Mouse (Mus musculus): ENCODE measurements at regions not wholly inside any gene's neighbourhood (a gene's known extent, or its start where the extent isn't known, plus 50 kb on each side); places are given as distances from the start of the nearest gene placed in this dataset.

DNA sequence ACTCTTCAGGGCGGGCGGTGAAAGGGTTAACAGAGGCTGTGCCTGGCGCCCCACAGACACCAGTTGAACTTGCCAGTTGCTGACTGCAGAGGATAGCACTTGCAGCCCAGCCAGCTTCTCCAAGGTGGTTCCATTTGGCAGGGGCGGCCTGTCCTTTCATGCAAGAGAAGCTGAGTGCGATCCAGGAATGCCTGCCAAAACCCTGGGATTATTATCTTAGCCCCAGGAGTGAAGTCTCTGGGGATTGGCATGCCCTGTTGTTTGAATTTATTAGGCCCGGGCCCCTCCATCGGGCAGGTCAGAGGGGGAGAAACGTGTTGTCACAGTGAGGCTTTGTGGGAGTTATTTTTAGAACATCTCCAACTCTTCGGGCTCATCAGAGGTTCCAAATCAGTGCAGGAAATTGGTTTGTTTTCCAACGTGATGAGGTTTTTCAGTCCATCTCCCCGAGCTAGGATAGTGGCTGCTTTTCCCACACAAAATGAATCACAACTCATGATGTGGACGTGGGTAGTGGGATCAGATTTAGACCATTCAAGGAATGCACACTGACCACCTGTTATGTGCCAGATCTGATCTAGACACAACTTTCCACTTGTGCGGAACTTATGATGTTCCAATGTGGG, 219.4 kb upstream of the Rpl38 start:
- Histone ChIP-seq H3K4me3 (replicated peaks) (no peak overlapping the region), H3K4me1 (peaks cover 39% of the 10 kb centered on the region), H3K36me3 (replicated peaks; ENCODE audit: low read length) (no peaks in the 10 kb centered on the region), H3K27me3 (replicated peaks) (no peaks in the 10 kb centered on the region), H3K9me3 (no peaks in the 10 kb centered on the region)
- TF ChIP-seq FLI1 (IDR thresholded peaks at IDR 0.05; ENCODE audit: low read length) (no peak), GATA1 (IDR thresholded peaks at IDR 0.05; ENCODE audit: borderline replicate concordance, low read length) (no peak)

DNA sequence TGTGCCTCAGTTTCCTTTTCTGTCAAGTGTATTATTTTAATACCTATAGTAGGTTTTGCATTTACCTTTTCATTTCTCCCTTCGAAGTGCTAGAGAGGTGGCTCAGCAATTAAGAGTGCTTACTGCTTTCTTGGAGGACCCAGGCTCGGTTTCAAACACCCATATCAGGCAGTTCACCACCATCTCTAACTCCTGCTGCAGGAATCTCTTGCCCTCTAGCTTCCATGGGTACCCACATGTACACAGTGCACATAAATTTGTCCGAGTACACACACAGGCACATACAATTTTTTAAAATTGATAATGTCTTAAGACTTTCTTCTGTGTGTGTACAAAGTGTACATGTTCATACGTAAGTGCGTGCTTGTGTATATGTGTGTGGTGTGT, 220.9 kb upstream of the Rpl38 start:
- H3K9me3 ChIP-seq: no peaks in the 10 kb centered on the region
- H3K4me1 ChIP-seq: peaks cover 46% of the 10 kb centered on the region
- no peak for TF ChIP-seq GATA1 (IDR thresholded peaks at IDR 0.05; ENCODE audit: borderline replicate concordance, low read length)
- TF ChIP-seq FLI1 (IDR thresholded peaks at IDR 0.05; ENCODE audit: low read length): no peak
- peaks cover 3% of the 10 kb centered on the region for H3K27me3 ChIP-seq (replicated peaks)
- no peaks in the 10 kb centered on the region for H3K36me3 ChIP-seq (replicated peaks; ENCODE audit: low read length)
- H3K4me3 ChIP-seq (replicated peaks): peak overlapping the region; percentile 92

DNA sequence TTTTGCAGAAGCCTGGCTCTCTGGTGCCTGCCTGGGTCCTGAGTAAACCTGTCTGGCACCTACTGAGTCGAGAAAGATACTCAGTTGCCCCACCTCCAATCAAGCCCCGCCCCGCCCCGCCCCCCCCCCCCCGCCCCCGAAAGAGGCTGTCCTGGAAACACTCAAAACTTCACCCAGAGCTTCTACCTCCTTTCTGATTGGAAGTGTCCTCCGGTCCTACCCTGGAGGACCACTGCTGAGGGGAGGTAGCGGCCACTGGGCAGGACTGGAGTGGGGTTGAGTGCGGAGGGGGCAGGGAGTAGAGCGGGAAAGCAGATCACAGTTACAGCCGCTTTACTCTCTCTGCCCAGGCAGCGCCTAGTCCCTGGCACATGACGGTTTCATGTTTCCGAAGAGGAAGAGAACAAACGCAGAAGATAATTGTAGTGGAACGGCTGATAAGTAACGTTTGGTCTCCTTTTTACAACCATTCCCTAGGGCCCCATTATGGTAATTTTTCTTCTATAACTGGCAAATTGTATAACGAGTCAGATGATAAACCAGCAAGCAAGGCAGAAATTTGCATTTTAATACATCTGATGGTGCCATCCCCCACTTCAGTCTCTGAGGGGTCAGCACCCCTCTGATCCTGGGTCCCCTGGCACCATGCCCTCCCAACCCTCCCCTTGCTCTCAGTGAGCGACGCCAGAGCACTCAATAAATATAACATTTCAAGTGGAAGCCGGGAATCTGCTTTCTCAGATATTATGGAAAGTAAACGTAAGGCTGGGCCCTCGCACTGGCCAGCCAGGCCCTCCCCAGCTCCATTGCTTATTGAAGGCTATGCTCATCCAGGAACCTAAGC, 221.5 kb upstream of the Rpl38 start:
- peaks cover 49% of the 10 kb centered on the region for H3K4me1 ChIP-seq
- TF ChIP-seq GATA1 (IDR thresholded peaks at IDR 0.05; ENCODE audit: borderline replicate concordance, low read length) (no peak), FLI1 (IDR thresholded peaks at IDR 0.05; ENCODE audit: low read length) (no peak)
- peak overlapping the region; percentile 92 for H3K4me3 ChIP-seq (replicated peaks)
- H3K9me3 ChIP-seq: no peaks in the 10 kb centered on the region
- peaks cover 3% of the 10 kb centered on the region for H3K27me3 ChIP-seq (replicated peaks)
- H3K36me3 ChIP-seq (replicated peaks; ENCODE audit: low read length): no peaks in the 10 kb centered on the region

DNA sequence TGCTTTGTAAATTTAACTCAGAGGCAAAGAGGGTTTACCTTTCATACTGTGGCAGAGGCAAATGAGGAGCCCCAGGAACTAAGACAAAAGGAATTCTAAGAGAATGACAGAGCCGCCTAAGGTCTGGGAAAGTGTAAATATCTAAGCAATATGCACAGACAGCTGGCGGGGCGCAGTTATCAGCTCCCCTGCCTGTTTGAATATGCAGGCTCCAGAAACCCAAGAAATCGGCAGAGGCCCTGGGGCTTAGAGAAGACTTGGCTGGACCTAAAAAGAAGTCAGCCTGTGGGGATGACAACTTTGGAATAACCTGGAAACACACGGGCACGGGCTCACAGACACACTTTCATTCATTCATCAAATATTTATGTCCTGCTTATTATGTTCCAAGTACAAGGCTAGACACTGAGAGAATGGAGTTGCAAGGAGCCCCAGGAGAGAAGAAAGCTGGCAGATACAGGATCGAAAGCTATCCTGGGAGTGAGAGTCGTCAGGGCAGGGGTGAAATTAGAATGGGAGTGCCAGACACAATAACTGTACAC, 222.2 kb upstream of the Rpl38 start:
- Histone ChIP-seq H3K9me3 (no peaks in the 10 kb centered on the region), H3K4me3 (replicated peaks) (peak overlapping the region; percentile 92), H3K4me1 (peaks cover 56% of the 10 kb centered on the region), H3K36me3 (replicated peaks; ENCODE audit: low read length) (no peaks in the 10 kb centered on the region), H3K27me3 (replicated peaks) (peaks cover 3% of the 10 kb centered on the region)
- no peak for TF ChIP-seq GATA1 (IDR thresholded peaks at IDR 0.05; ENCODE audit: borderline replicate concordance, low read length)
- no peak for TF ChIP-seq FLI1 (IDR thresholded peaks at IDR 0.05; ENCODE audit: low read length)

DNA sequence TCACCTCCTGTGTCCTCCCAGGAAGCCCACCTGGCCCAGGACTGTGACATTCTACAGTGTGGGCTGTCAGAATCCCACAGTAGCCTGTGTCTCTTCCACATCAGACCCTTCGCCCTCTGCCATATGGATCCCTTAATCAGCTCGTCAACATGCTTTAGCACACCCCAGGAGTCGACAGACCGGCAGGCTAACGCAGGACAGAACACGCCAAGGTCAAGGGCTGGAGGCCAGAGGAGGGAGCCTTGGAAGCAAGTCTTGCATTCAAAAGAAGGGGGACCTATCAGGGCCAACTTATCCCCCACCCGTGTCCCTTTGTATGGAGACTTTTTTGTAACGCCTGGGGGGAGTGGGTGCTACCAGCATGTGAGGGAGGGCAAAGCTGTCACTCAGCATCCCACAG, 224.1 kb upstream of the Rpl38 start:
- H3K9me3 ChIP-seq: peaks cover 12% of the 10 kb centered on the region
- H3K4me3 ChIP-seq (replicated peaks): no peak overlapping the region
- TF ChIP-seq GATA1 (IDR thresholded peaks at IDR 0.05; ENCODE audit: borderline replicate concordance, low read length): no peak
- peaks cover 59% of the 10 kb centered on the region for H3K4me1 ChIP-seq
- H3K27me3 ChIP-seq (replicated peaks): peaks cover 6% of the 10 kb centered on the region
- peaks cover 9% of the 10 kb centered on the region for H3K36me3 ChIP-seq (replicated peaks; ENCODE audit: low read length)

DNA sequence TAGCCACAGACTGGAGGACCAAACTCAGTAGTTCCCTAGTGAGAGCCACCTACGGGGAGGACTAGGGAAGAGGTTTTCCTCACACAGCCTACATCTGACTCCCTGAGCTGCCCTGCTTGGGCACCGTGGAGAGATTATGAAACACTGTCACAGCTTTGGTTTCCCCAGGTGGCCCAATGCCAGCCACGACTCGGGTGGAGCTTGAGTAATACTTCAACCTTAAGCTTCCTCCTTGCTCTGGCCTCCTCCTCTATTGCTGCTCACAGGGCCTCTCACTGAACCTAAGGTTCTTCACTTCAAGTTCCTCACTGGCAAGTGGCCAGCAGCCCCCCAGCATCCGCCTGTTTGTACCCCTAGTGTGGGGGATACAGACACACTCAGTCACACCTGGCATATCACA, 224.9 kb upstream of the Rpl38 start:
- Histone ChIP-seq H3K36me3 (replicated peaks; ENCODE audit: low read length) (peaks cover 14% of the 10 kb centered on the region), H3K27me3 (replicated peaks) (peaks cover 6% of the 10 kb centered on the region)
- TF ChIP-seq FLI1 (IDR thresholded peaks at IDR 0.05; ENCODE audit: low read length) (no peak), GATA1 (IDR thresholded peaks at IDR 0.05; ENCODE audit: borderline replicate concordance, low read length) (no peak)

DNA sequence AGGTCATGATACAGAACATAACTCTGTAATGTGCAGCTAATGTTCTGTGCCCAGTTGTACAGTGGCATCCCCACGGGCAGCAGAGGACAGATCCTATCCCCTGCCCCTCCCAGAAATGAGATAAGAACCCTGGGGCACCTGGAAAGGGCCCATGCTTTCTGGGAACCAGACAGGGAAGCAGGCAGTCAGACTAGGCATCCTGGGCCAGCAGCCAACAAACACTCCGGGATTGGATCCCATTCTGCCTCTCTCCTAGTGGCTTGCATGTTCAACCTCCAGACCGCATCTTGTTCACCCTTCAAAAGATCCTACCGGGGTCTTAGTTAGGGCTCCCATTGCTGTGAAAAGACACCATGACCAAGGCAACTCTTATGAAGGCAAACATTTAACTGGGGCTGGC, 229.0 kb upstream of the Rpl38 start:
- Histone ChIP-seq H3K4me1 (peaks cover 49% of the 10 kb centered on the region), H3K4me3 (replicated peaks) (no peak overlapping the region), H3K36me3 (replicated peaks; ENCODE audit: low read length) (peaks cover 14% of the 10 kb centered on the region), H3K27me3 (replicated peaks) (peaks cover 10% of the 10 kb centered on the region), H3K9me3 (peaks cover 25% of the 10 kb centered on the region)
- no peak for TF ChIP-seq GATA1 (IDR thresholded peaks at IDR 0.05; ENCODE audit: borderline replicate concordance, low read length)

More for the DNA sequence above, 224.9 kb upstream of the Rpl38 start:
- H3K4me1 ChIP-seq: peaks cover 56% of the 10 kb centered on the region
- H3K9me3 ChIP-seq: peaks cover 20% of the 10 kb centered on the region
- H3K4me3 ChIP-seq (replicated peaks): no peak overlapping the region

DNA sequence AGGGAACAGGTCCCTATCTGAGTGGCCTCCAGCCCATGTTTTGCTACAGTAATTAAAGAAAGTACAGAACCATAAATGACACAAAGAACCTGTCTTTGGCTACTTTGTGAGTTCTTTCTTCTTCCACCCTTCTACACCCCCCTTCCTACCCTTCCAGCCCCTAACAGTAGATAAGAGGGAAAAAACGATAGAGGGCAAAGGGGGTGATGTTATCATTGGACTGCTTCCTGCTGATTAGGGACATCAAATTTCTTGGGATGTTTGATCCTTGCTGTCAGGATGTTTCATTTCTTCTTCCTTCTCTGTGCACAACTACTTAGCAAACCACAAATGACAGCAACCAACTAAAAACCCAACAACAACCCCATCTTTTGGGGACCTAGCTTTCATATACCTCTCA, 232.5 kb upstream of the Rpl38 start:
- TF ChIP-seq GATA1 (IDR thresholded peaks at IDR 0.05; ENCODE audit: borderline replicate concordance, low read length): no peak
- TF ChIP-seq FLI1 (IDR thresholded peaks at IDR 0.05; ENCODE audit: low read length): no peak
- peaks cover 25% of the 10 kb centered on the region for H3K9me3 ChIP-seq

DNA sequence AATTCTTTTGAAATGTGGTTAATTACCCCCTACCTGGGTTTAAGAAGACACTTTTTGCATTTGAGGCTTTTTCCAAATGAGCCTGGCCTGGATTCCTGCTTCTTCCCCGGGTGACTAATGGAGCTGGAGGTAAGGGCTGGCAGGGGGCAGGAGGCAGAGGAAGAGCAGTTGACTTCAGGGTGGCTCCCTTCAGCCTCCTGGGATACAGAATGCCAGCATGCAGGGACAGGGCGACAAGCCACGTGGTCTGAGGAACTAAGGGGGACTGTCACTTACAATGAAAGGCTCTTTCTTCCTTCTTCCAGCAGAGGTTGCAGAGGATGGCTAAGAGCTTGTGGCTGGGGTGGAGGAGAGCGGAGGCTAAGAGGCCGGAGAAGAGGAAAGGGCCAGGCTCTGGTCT, 234.8 kb upstream of the Rpl38 start:
- peaks cover 49% of the 10 kb centered on the region for H3K4me1 ChIP-seq
- peaks cover 7% of the 10 kb centered on the region for H3K9me3 ChIP-seq
- TF ChIP-seq GATA1 (IDR thresholded peaks at IDR 0.05; ENCODE audit: borderline replicate concordance, low read length) (no peak), FLI1 (IDR thresholded peaks at IDR 0.05; ENCODE audit: low read length) (no peak)
- H3K4me3 ChIP-seq (replicated peaks): no peak overlapping the region
- peaks cover 24% of the 10 kb centered on the region for H3K27me3 ChIP-seq (replicated peaks)
- H3K36me3 ChIP-seq (replicated peaks; ENCODE audit: low read length): no peaks in the 10 kb centered on the region

More for the DNA sequence above, 232.5 kb upstream of the Rpl38 start:
- peaks cover 39% of the 10 kb centered on the region for H3K4me1 ChIP-seq
- H3K36me3 ChIP-seq (replicated peaks; ENCODE audit: low read length): peaks cover 14% of the 10 kb centered on the region
- peaks cover 21% of the 10 kb centered on the region for H3K27me3 ChIP-seq (replicated peaks)
- no peak overlapping the region for H3K4me3 ChIP-seq (replicated peaks)

DNA sequence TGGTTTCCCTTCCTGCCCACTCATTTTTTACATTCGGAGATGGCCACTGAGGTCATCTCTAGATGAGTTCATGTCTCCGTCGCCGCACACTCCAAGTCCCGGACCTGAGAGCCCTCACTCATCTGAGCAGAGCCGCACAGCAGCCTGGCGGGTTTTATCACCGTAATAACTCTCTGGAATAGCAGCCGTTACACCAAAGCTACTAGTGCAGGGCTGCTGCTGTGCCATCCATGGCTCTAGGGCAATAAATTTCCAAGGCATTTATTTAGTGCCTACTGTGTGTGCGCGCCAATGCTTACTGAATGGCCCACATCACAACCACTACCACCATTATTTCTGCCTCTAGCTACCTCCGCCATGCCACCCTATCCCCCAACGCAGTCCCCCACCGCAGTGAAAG, 242.9 kb upstream of the Rpl38 start:
- Histone ChIP-seq H3K27me3 (replicated peaks) (peaks cover 39% of the 10 kb centered on the region), H3K9me3 (peaks cover 24% of the 10 kb centered on the region), H3K4me1 (peaks cover 7% of the 10 kb centered on the region), H3K36me3 (replicated peaks; ENCODE audit: low read length) (no peaks in the 10 kb centered on the region), H3K4me3 (replicated peaks) (no peak overlapping the region)
- no peak for TF ChIP-seq FLI1 (IDR thresholded peaks at IDR 0.05; ENCODE audit: low read length)
- no peak for TF ChIP-seq GATA1 (IDR thresholded peaks at IDR 0.05; ENCODE audit: borderline replicate concordance, low read length)
